Mouse (Mus musculus): ENCODE measurements at regions not wholly inside any gene's neighbourhood (a gene's known extent, or its start where the extent isn't known, plus 50 kb on each side); places are given as distances from the start of the nearest gene placed in this dataset.

- H3K4me2 ChIP-seq (replicated peaks; ENCODE audit: low read depth, low read length): no peak overlapping the region
- no peak for ATAC-seq (ENCODE audit: low FRiP score, low TSS enrichment)
- no peaks in the 10 kb centered on the region for H3K27me3 ChIP-seq (ENCODE audit: control insufficient read depth, insufficient read depth, low read length)
- H3K4me1 ChIP-seq (ENCODE audit: control insufficient read depth, insufficient read depth, low read length): no peaks in the 10 kb centered on the region
- no peaks in the 10 kb centered on the region for H3K36me3 ChIP-seq (ENCODE audit: control insufficient read depth, insufficient read depth, low read length)
- H3K9me3 ChIP-seq (ENCODE audit: control insufficient read depth, low read length): no peaks in the 10 kb centered on the region
- H3K9ac ChIP-seq (ENCODE audit: low read depth, low read length): no peak overlapping the region
- H3K4me3 ChIP-seq (ENCODE audit: low read length): no peak overlapping the region
- no peak overlapping the region for H3K27ac ChIP-seq (ENCODE audit: low read depth, low read length)
These were observed 437.3 kb downstream of the Wdr11 start for GRCm38 (mm10) chr7:130028945-130029344.

GRCm38 (mm10) chr7:130030711-130031110 lies 439.0 kb downstream of the Wdr11 start:
- 88% methylated on average over 4 of the region's 4 CpGs for WGBS
- Histone ChIP-seq H3K27me3 (ENCODE audit: control insufficient read depth, insufficient read depth, low read length) (no peaks in the 10 kb centered on the region), H3K4me2 (replicated peaks; ENCODE audit: low read depth, low read length) (no peak overlapping the region), H3K4me3 (ENCODE audit: low read length) (no peak overlapping the region), H3K4me1 (ENCODE audit: control insufficient read depth, insufficient read depth, low read length) (no peaks in the 10 kb centered on the region), H3K9ac (ENCODE audit: low read depth, low read length) (no peak overlapping the region), H3K36me3 (ENCODE audit: control insufficient read depth, insufficient read depth, low read length) (no peaks in the 10 kb centered on the region), H3K9me3 (ENCODE audit: control insufficient read depth, low read length) (no peaks in the 10 kb centered on the region), H3K27ac (ENCODE audit: low read depth, low read length) (no peak overlapping the region)
- ATAC-seq (ENCODE audit: low FRiP score, low TSS enrichment): no peak

- WGBS: 73% methylated on average over 5 of the region's 5 CpGs
- no peak overlapping the region for H3K27ac ChIP-seq (ENCODE audit: low read depth, low read length)
- H3K36me3 ChIP-seq (ENCODE audit: control insufficient read depth, insufficient read depth, low read length): no peaks in the 10 kb centered on the region
- H3K4me3 ChIP-seq (ENCODE audit: low read length): no peak overlapping the region
- H3K9ac ChIP-seq (ENCODE audit: low read depth, low read length): no peak overlapping the region
- H3K4me1 ChIP-seq (ENCODE audit: control insufficient read depth, insufficient read depth, low read length): peaks cover 2% of the 10 kb centered on the region; the same call in 1 of the 2 replicates
- no peaks in the 10 kb centered on the region for H3K27me3 ChIP-seq (ENCODE audit: control insufficient read depth, insufficient read depth, low read length)
- no peak overlapping the region for H3K4me2 ChIP-seq (replicated peaks; ENCODE audit: low read depth, low read length)
- H3K9me3 ChIP-seq (ENCODE audit: control insufficient read depth, low read length): no peaks in the 10 kb centered on the region
- no peak for ATAC-seq (ENCODE audit: low FRiP score, low TSS enrichment)
These were observed 444.6 kb downstream of the Wdr11 start for GRCm38 (mm10) chr7:130036235-130036634.

- H3K4me3 ChIP-seq (ENCODE audit: low read length): no peak overlapping the region
- no peaks in the 10 kb centered on the region for H3K36me3 ChIP-seq (ENCODE audit: control insufficient read depth, insufficient read depth, low read length)
- H3K9me3 ChIP-seq (ENCODE audit: control insufficient read depth, low read length): no peaks in the 10 kb centered on the region
- H3K4me1 ChIP-seq (ENCODE audit: control insufficient read depth, insufficient read depth, low read length): peaks cover 8% of the 10 kb centered on the region; the same call in 1 of the 2 replicates
- ATAC-seq (ENCODE audit: low FRiP score, low TSS enrichment): no peak
- no peak overlapping the region for H3K4me2 ChIP-seq (replicated peaks; ENCODE audit: low read depth, low read length)
- no peak overlapping the region for H3K9ac ChIP-seq (ENCODE audit: low read depth, low read length)
- no peaks in the 10 kb centered on the region for H3K27me3 ChIP-seq (ENCODE audit: control insufficient read depth, insufficient read depth, low read length)
- WGBS: 68% methylated on average over 8 of the region's 8 CpGs
- H3K27ac ChIP-seq (ENCODE audit: low read depth, low read length): no peak overlapping the region
These were observed 445.3 kb downstream of the Wdr11 start for GRCm38 (mm10) chr7:130036845-130037572.

GRCm38 (mm10) chr7:130037573-130037925 lies 445.9 kb downstream of the Wdr11 start:
- H3K9ac ChIP-seq (ENCODE audit: low read depth, low read length): no peak overlapping the region
- H3K27ac ChIP-seq (ENCODE audit: low read depth, low read length): no peak overlapping the region
- H3K9me3 ChIP-seq (ENCODE audit: control insufficient read depth, low read length): no peaks in the 10 kb centered on the region
- 72% methylated on average over 4 of the region's 4 CpGs for WGBS
- no peak overlapping the region for H3K4me2 ChIP-seq (replicated peaks; ENCODE audit: low read depth, low read length)
- H3K36me3 ChIP-seq (ENCODE audit: control insufficient read depth, insufficient read depth, low read length): no peaks in the 10 kb centered on the region
- no peak for ATAC-seq (ENCODE audit: low FRiP score, low TSS enrichment)
- H3K4me3 ChIP-seq (ENCODE audit: low read length): no peak overlapping the region
- H3K4me1 ChIP-seq (ENCODE audit: control insufficient read depth, insufficient read depth, low read length): peaks cover 8% of the 10 kb centered on the region; the same call in 1 of the 2 replicates
- H3K27me3 ChIP-seq (ENCODE audit: control insufficient read depth, insufficient read depth, low read length): no peaks in the 10 kb centered on the region

GRCm38 (mm10) chr7:130040596-130040995 lies 448.9 kb downstream of the Wdr11 start:
- Histone ChIP-seq H3K9ac (ENCODE audit: low read depth, low read length) (no peak overlapping the region), H3K4me1 (ENCODE audit: control insufficient read depth, insufficient read depth, low read length) (peaks cover 17% of the 10 kb centered on the region; the same call in 1 of the 2 replicates), H3K27me3 (ENCODE audit: control insufficient read depth, insufficient read depth, low read length) (no peaks in the 10 kb centered on the region), H3K4me3 (ENCODE audit: low read length) (no peak overlapping the region), H3K9me3 (ENCODE audit: control insufficient read depth, low read length) (no peaks in the 10 kb centered on the region), H3K36me3 (ENCODE audit: control insufficient read depth, insufficient read depth, low read length) (no peaks in the 10 kb centered on the region), H3K27ac (ENCODE audit: low read depth, low read length) (no peak overlapping the region), H3K4me2 (replicated peaks; ENCODE audit: low read depth, low read length) (no peak overlapping the region)
- WGBS: 67% methylated on average over 8 of the region's 8 CpGs
- peak; percentile 30; the same call in 1 of the 2 replicates for ATAC-seq (ENCODE audit: low FRiP score, low TSS enrichment)

GRCm38 (mm10) chr7:130041402-130041965 lies 449.8 kb downstream of the Wdr11 start:
- WGBS: 74% methylated on average over 11 of the region's 11 CpGs

GRCm38 (mm10) chr7:130042296-130042910 lies 450.7 kb downstream of the Wdr11 start:
- ATAC-seq (ENCODE audit: low FRiP score, low TSS enrichment): no peak

More at GRCm38 (mm10) chr7:130041402-130041965, 449.8 kb downstream of the Wdr11 start:
- H3K36me3 ChIP-seq (ENCODE audit: control insufficient read depth, insufficient read depth, low read length): no peaks in the 10 kb centered on the region
- H3K4me1 ChIP-seq (ENCODE audit: control insufficient read depth, insufficient read depth, low read length): peaks cover 23% of the 10 kb centered on the region; the same call in 1 of the 2 replicates
- no peaks in the 10 kb centered on the region for H3K27me3 ChIP-seq (ENCODE audit: control insufficient read depth, insufficient read depth, low read length)
- no peak for ATAC-seq (ENCODE audit: low FRiP score, low TSS enrichment)
- H3K9ac ChIP-seq (ENCODE audit: low read depth, low read length): no peak overlapping the region
- H3K9me3 ChIP-seq (ENCODE audit: control insufficient read depth, low read length): no peaks in the 10 kb centered on the region
- no peak overlapping the region for H3K4me2 ChIP-seq (replicated peaks; ENCODE audit: low read depth, low read length)
- no peak overlapping the region for H3K27ac ChIP-seq (ENCODE audit: low read depth, low read length)
- H3K4me3 ChIP-seq (ENCODE audit: low read length): no peak overlapping the region

More at GRCm38 (mm10) chr7:130042296-130042910, 450.7 kb downstream of the Wdr11 start:
- Histone ChIP-seq H3K27ac (ENCODE audit: low read depth, low read length) (no peak overlapping the region; the same call in 1 of the 2 replicates), H3K36me3 (ENCODE audit: control insufficient read depth, insufficient read depth, low read length) (no peaks in the 10 kb centered on the region), H3K4me1 (ENCODE audit: control insufficient read depth, insufficient read depth, low read length) (peaks cover 23% of the 10 kb centered on the region; the same call in 1 of the 2 replicates), H3K4me2 (replicated peaks; ENCODE audit: low read depth, low read length) (no peak overlapping the region), H3K4me3 (ENCODE audit: low read length) (no peak overlapping the region), H3K9me3 (ENCODE audit: control insufficient read depth, low read length) (no peaks in the 10 kb centered on the region), H3K27me3 (ENCODE audit: control insufficient read depth, insufficient read depth, low read length) (no peaks in the 10 kb centered on the region), H3K9ac (ENCODE audit: low read depth, low read length) (no peak overlapping the region)
- WGBS: 52% methylated on average over 5 of the region's 5 CpGs
